Mouse (Mus musculus): ENCODE results near the gene Cog5.

DNA sequence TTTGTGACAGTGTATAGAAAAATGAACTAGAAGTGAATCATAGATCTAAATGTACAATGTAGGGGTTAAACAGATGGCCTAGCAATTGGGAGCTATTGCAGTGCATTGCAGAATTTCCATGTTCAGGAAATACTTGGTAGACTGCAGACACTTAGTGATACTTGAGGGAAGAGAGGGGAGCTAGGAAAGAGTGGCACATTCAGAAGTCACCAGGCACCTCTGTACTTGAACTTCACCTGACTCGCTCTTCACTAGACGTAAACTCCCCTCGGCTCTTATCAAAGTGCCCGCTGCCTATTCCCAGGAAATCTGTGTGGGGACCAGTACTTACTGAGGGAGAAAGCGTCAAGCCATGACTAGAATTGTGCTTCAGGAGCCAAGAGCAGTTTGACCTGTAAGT, 180.8 kb downstream of the Cog5 start:
- TF ChIP-seq CTCF (IDR thresholded peaks at IDR 0.05; ENCODE audit: extremely low read depth, insufficient read length, insufficient replicate concordance, low read depth, low read length) = no peak
- no peak for TF ChIP-seq POLR2A (IDR thresholded peaks at IDR 0.05; ENCODE audit: low read depth, low read length)

Data from small intestine, adult 2 months (tissue).